Mouse (Mus musculus): ENCODE results near the gene Mms19. TPM values are rescaled to one million over a fixed set of nuclear protein-coding genes. Genes with fewer than 3 reads are reported as not detected.

Mms19 gene
- polyA plus RNA-seq, 1 experiment from 2014 or later, result 27.0 TPM

DNA sequence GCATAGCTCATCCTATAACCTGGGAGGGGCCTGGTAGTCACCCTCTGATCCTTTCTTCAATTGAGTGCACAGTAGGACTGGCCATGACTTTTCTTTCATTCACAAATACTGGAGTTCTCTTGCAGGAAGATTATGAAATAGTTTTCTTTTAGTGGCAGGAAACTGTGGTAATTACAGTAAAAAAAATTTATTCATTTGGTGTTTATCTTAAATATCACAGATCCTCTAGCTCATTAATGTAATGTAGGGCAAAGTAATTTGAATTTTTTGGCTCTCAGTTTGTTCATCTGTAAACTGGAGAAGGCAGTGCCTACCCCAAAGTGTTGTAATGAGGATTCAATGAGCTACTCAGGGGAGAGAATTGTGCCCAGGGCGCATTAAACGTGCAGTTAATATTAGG is 12.0 kb upstream of the Mms19 start:
- Histone ChIP-seq H3K36me3 (no peaks in the 10 kb centered on the region), H3K4me3 (no peak overlapping the region), H3K4me1 (peaks cover 51% of the 10 kb centered on the region), H3K9me3 (no peaks in the 10 kb centered on the region), H3K27me3 (ENCODE audit: insufficient read depth, poor library complexity, severe bottlenecking) (no peaks in the 10 kb centered on the region), H3K27ac (no peak overlapping the region)
- 91% methylated on average over 2 of the region's 2 CpGs for WGBS
- no peak for DNase-seq (ENCODE audit: low spot score)

DNA sequence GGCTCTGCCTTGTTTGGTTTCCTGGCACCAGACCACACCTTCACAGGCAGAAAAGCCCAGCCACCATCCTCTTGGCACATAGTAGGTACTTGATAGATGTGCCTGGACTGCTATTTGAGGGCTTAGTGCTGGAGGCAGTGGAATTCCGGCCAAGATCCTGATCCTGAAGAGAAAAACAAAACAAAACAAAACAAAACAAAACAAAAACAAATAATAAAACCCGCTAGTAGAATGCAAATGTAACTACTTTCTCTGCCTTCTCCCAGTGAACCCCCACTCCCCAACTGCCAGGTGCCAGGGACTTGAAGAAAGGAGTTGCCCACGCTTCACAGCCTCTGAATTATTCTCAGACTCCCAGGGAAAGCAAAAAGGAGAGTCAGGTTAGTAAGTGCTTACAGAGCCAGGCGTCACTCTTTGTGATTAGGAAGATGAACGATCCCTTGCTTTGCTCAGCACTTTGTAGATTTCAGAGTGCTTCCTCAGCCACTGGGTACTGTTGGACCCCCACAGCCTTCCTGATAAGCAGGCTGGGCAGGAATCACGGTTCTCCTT is 11.0 kb upstream of the Mms19 start:
- Histone ChIP-seq H3K9me3 (no peaks in the 10 kb centered on the region), H3K4me1 (peaks cover 41% of the 10 kb centered on the region), H3K27ac (0 out of 2 replicates have a peak overlapping the region, but pooled peaks have one; percentile 22), H3K27me3 (ENCODE audit: insufficient read depth, poor library complexity, severe bottlenecking) (no peaks in the 10 kb centered on the region), H3K36me3 (no peaks in the 10 kb centered on the region), H3K4me3 (no peak overlapping the region)
- DNase-seq (ENCODE audit: low spot score), result no peak
- 35% methylated on average over 6 of the region's 6 CpGs for WGBS

DNA sequence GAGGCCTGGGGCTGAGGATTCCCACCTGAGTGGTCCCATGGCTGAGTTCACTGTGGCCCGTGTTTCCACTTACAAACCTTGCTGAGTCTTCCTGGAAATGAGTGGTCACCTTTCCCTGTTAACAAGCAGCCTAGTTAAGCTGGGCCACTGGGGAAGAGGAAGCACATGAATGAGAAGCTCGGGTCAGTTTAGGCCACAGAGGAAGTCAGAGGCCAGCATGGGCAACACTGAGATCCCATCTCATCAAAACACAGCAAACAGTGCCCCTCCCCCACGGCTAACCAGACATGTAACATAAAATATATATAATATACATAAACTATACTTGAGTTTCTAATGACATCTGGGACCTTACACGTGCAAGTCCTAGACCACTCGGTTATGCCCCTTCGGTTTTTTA is 8.9 kb upstream of the Mms19 start:
- WGBS, result 76% methylated on average over 6 of the region's 6 CpGs
- DNase-seq (ENCODE audit: low spot score), result no peak
- H3K4me1 ChIP-seq, result peaks cover 22% of the 10 kb centered on the region
- no peak overlapping the region for H3K27ac ChIP-seq
- H3K9me3 ChIP-seq, result no peaks in the 10 kb centered on the region
- no peaks in the 10 kb centered on the region for H3K27me3 ChIP-seq (ENCODE audit: insufficient read depth, poor library complexity, severe bottlenecking)
- no peaks in the 10 kb centered on the region for H3K36me3 ChIP-seq
- H3K4me3 ChIP-seq, result no peak overlapping the region

DNA sequence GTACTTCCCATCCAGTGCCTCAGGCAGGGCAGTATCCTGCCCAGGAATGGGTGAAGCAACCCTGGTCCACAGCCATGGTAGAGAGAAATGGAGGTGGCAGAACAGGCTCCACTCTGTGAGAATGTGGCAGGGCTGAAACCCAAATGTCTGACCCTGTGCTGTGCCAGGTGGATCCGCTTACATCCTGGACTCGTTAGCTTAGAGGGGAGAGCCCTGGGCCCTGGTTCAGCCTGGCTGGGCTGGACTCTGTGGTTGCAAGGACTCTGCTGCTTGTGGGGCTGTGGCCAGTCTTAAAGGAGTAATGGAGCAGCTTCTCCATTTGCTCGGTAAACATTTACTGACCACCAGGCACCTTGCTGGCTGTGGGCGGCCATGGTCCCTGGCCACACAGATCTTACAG is 6.2 kb upstream of the Mms19 start:
- no peaks in the 10 kb centered on the region for H3K9me3 ChIP-seq
- WGBS, result 82% methylated on average over 4 of the region's 4 CpGs
- H3K27ac ChIP-seq, result no peak overlapping the region
- no peak for DNase-seq (ENCODE audit: low spot score)
- H3K4me1 ChIP-seq, result peaks cover 21% of the 10 kb centered on the region
- no peaks in the 10 kb centered on the region for H3K36me3 ChIP-seq
- no peak overlapping the region for H3K4me3 ChIP-seq
- H3K27me3 ChIP-seq (ENCODE audit: insufficient read depth, poor library complexity, severe bottlenecking), result 0 out of 2 replicates have a peak, but pooled peaks cover 4% of the 10 kb centered on the region

DNA sequence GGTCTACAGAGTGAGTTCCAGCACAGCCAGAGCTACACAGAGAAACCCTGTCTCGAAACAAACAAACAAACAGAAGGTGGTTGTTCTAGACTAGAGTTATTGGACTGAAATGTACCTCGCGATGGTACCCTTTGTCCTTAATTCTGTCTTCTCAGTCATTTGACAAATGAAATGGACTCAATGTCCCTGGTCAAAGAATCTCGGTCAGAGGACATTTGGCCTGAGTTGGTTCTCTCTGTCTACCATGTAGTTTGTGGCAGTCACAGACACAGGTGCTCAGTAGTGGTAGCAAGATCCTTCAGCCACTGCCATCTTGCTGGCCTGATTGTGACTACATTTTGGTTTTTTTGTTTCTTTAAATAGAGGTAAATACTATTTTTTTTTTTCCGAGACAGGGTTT is 5.0 kb upstream of the Mms19 start:
- Histone ChIP-seq H3K9me3 (no peaks in the 10 kb centered on the region), H3K27me3 (ENCODE audit: insufficient read depth, poor library complexity, severe bottlenecking) (0 out of 2 replicates have a peak, but pooled peaks cover 4% of the 10 kb centered on the region), H3K4me1 (peaks cover 13% of the 10 kb centered on the region), H3K27ac (no peak overlapping the region), H3K36me3 (no peaks in the 10 kb centered on the region), H3K4me3 (no peak overlapping the region)
- no peak for DNase-seq (ENCODE audit: low spot score)
- WGBS, result 87% methylated on average over 5 of the region's 5 CpGs

DNA sequence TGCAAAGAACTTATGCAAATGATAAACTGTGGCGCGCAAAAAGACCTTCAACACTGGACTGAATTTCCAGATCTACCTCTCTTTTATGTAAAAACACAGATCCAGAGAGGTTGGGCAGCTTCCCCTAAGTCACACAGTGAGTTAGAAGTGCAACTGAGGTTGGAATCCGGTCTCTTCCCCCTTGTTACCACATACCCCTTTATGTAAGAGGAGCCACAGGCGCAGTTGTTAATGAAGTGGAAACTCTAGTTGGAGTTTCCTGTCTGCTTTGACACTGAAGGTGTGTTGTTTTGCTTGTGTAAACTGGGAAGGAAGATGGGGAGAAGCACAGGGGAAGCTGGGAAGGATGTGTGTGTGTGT is 1.8 kb upstream of the Mms19 start:
- H3K27ac ChIP-seq, result peak overlapping the region; percentile 93; the same call in 1 of the 2 replicates
- no peaks in the 10 kb centered on the region for H3K9me3 ChIP-seq
- WGBS, result 4% methylated on average over 4 of the region's 4 CpGs
- no peaks in the 10 kb centered on the region for H3K36me3 ChIP-seq
- DNase-seq (ENCODE audit: low spot score), result no peak
- H3K27me3 ChIP-seq (ENCODE audit: insufficient read depth, poor library complexity, severe bottlenecking), result 0 out of 2 replicates have a peak, but pooled peaks cover 4% of the 10 kb centered on the region
- peak overlapping the region; percentile 95 for H3K4me3 ChIP-seq
- peaks cover 16% of the 10 kb centered on the region for H3K4me1 ChIP-seq

DNA sequence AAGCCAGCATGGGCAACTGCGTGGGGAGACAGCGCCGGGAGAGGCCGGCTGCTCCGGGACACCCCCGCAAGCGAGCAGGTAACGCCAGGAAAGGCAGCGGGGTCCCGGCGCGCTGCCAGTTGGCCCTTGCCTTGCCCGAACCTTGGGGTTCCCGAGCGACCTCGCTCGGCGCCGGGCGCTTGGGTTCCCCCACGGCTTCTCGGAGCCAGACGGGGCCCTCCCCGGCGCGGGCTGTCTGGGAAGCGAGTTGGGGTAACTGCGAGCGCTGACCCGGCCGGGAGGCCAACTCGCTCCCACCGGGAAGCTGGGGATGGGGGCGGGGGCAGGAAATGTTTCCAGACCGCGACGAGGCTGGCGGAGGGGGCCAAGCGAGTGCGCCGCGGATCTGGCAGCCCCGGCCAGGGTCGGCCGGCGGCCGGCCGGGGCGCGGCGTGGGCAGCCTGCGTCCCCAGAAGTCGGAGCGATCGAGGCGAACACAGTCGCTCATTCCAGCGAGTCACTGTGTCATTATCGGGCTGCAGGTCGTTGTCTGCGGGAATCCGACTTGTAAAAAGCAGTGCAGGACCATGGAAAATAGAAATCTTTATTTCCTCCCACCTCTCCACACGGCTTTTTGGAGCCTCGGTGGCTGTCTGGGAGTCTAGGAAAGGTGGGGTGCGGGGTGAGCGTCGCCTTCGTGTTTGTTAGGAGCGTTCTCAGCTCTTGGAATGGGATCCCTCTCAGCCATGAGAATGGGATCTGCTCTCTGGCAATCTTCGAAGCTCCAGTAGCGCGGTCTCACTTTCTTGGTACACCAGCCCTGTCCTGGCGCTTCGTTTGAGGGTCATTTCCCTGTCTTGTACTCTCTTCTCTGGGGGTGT is 1.2 kb upstream of the Mms19 start:
- Histone ChIP-seq H3K9me3 (no peaks in the 10 kb centered on the region), H3K4me3 (peak overlapping the region; percentile 95), H3K4me1 (peaks cover 16% of the 10 kb centered on the region), H3K27ac (peak overlapping the region; percentile 93), H3K27me3 (ENCODE audit: insufficient read depth, poor library complexity, severe bottlenecking) (0 out of 2 replicates have a peak, but pooled peaks cover 4% of the 10 kb centered on the region), H3K36me3 (no peaks in the 10 kb centered on the region)
- DNase-seq (ENCODE audit: low spot score), result peak; percentile 80
- WGBS, result under 1% methylated on average over 74 of the region's 74 CpGs

DNA sequence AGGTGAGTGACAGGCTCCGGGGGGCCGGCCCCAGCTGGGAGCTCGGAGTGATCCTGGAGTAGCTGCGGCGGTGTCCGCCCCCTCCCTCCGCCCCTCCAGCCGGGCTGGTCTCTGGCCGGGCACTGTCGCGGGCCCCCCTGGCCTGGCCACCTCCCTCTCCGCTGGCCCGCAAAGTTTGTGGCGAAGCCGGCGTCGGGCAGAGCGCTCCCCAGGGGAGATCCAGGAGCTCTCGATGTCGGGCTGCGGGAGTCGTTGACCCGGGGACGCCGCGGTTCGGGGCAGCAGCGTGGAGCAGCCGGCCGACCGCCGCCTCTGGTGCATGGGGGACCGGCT is 604 bp upstream of the Mms19 start, which contains the start of gene Ubtd1:
Ubtd1 (plus strand) TSS at position 169 of the 333 bp plus-strand sequence.
- Histone ChIP-seq H3K4me3 (peak within 1 kb of the TSS; percentile 95), H3K27ac (peak within 1 kb of the TSS; percentile 93), H3K4me1 (peaks cover 16% of the 10 kb centered on the region), H3K9me3 (no peaks in the 10 kb centered on the region), H3K27me3 (ENCODE audit: insufficient read depth, poor library complexity, severe bottlenecking) (0 out of 2 replicates have a peak, but pooled peaks cover 4% of the 10 kb centered on the region), H3K36me3 (no peaks in the 10 kb centered on the region)
- WGBS, result under 1% methylated on average over 27 of the region's 33 CpGs
- no peak for DNase-seq (ENCODE audit: low spot score)

DNA sequence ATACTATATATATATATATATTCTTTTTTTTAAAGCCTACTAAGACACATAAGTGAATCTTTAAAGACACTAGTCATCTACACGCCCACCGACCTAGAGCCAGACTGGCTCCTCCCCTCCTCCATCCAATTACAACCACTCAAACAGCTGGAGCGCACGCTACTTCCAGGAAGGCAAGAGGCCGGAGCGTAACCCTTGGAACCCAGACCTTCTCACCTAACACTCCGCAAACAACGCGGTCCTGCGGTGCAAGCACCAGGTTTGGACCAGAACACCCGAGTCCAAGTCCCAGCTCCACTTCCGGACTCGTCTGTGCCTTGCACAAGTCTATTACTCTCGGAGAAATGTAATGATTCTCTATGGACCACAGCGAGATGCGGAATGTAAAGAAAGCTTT is 537 bp downstream of the Mms19 start:
- 0 out of 2 replicates have a peak, but pooled peaks cover 4% of the 10 kb centered on the region for H3K27me3 ChIP-seq (ENCODE audit: insufficient read depth, poor library complexity, severe bottlenecking)
- H3K27ac ChIP-seq, result peak overlapping the region; percentile 93
- H3K4me1 ChIP-seq, result peaks cover 16% of the 10 kb centered on the region
- 0% methylated on average over 16 of the region's 16 CpGs for WGBS
- no peaks in the 10 kb centered on the region for H3K9me3 ChIP-seq
- H3K36me3 ChIP-seq, result no peaks in the 10 kb centered on the region
- peak; percentile 87 for DNase-seq (ENCODE audit: low spot score)
- peak overlapping the region; percentile 95 for H3K4me3 ChIP-seq

DNA sequence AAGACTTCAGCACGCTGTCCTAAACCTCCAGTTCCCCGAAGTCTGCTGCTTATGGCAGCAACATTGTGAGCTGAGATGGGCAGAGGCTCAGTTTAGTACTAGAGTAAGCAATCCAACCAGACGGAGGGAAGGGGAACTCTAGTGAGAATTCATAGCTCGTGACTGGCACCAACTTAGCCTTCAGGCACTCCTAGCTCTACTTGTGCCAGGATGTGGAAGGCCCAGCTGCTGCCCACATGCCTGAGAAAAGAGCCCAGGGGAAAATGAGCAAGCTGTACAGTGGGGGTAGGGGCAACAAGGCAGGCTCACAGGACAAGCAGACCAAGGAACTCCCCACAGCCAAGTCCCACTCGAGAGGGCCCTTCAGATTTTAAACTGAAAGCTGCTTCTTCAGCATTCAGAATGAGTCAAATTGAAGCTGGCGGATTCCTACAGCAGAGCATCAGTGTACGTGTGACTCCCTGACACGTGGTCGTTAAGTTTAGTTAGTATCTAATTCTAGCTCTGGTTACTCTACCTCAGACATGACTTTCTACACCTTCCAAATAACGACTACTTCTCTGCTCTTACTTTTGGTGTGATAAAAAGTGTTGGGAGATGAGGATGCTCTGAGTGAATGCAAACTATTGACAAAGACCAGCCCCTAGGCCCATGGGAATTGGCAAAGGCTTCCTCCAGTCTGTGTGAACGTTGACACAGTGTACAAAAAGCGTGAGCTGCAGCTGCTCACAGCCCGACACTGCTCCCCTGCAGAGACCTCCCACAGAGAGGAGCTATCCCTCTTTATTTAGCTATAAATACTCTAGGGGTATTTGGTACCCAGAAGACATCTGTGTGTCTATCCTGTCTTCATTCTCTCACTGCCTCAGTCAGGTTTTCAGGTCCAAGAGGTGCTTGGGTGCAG is 6.8 kb downstream of the Mms19 start:
- Histone ChIP-seq H3K4me1 (no peaks in the 10 kb centered on the region), H3K27me3 (ENCODE audit: insufficient read depth, poor library complexity, severe bottlenecking) (no peaks in the 10 kb centered on the region), H3K36me3 (peaks cover 8% of the 10 kb centered on the region), H3K4me3 (no peak overlapping the region), H3K27ac (no peak overlapping the region), H3K9me3 (no peaks in the 10 kb centered on the region)
- DNase-seq (ENCODE audit: low spot score), result no peak
- 70% methylated on average over 13 of the region's 13 CpGs for WGBS

DNA sequence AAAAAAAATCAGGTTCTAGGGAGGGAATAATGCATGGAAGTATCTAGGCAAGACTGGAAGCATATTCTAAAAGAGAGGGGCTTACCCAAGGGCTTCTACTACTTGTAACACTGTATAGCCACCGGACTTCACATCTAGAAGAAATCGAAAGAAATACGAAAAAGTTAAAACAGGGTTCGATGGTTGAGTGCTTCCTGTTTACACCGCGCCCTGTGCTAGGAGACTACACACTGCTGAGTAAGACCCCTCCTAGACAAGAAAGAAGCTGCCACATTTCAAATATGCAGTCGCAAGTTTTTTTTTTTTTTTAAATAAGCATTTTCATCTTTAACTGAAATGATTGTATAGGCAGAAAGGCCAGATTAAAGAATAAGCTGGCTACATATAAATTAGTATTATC is 11.3 kb downstream of the Mms19 start:
- no peaks in the 10 kb centered on the region for H3K27me3 ChIP-seq (ENCODE audit: insufficient read depth, poor library complexity, severe bottlenecking)
- H3K27ac ChIP-seq, result no peak overlapping the region
- peaks cover 47% of the 10 kb centered on the region for H3K36me3 ChIP-seq
- WGBS, result 92% methylated on average over 7 of the region's 7 CpGs
- no peak for DNase-seq (ENCODE audit: low spot score)
- no peak overlapping the region for H3K4me3 ChIP-seq
- H3K9me3 ChIP-seq, result no peaks in the 10 kb centered on the region
- no peaks in the 10 kb centered on the region for H3K4me1 ChIP-seq

DNA sequence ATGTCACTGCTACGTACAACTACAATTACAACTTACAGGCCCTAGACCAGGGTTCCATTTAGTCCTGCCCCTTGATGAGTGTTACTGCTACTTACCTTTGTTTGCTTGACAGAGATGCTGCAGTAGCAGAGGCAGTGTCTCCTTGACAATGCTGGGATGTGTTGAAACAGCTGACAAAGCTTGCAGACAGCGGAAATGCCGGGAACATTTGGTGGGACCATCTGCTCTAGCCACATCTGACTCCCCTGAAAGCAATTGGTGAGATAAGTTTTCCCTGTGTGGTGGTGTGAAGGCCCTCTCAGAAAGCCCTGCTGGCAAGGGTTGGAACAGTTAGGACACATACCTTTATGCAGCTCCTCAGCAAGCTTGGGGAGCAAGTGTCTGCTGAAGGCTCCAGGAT is 27.4 kb downstream of the Mms19 start:
- Histone ChIP-seq H3K27ac (no peak overlapping the region), H3K27me3 (ENCODE audit: insufficient read depth, poor library complexity, severe bottlenecking) (no peaks in the 10 kb centered on the region), H3K36me3 (peaks cover 96% of the 10 kb centered on the region), H3K9me3 (no peaks in the 10 kb centered on the region), H3K4me1 (no peaks in the 10 kb centered on the region), H3K4me3 (no peak overlapping the region)
- 80% methylated on average over 3 of the region's 3 CpGs for WGBS
- DNase-seq (ENCODE audit: low spot score), result no peak

DNA sequence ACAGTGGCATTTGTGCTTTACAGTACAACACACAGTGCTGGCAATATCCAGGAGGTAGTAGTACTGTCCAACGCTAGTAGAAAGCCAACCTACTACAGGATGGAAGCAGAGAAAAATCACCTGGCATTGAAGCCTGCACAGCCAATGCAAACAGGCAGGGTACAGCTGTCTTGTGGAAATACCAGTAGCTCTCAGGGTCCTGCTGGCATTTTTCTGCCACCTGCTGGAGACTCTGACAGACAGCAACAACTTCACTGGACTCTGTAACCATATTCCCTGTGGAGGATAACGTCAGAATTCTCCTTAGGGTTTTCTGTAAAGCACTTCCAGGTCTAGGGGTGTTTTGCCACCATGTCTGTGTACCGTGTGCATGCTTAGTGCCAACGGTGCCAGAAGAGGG is 28.7 kb downstream of the Mms19 start:
- Histone ChIP-seq H3K4me1 (no peaks in the 10 kb centered on the region), H3K9me3 (no peaks in the 10 kb centered on the region), H3K4me3 (no peak overlapping the region), H3K27me3 (ENCODE audit: insufficient read depth, poor library complexity, severe bottlenecking) (no peaks in the 10 kb centered on the region), H3K27ac (no peak overlapping the region), H3K36me3 (peaks cover 98% of the 10 kb centered on the region)
- 79% methylated on average over 4 of the region's 4 CpGs for WGBS
- no peak for DNase-seq (ENCODE audit: low spot score)

Measured in heart, embryonic 10.5 days (tissue).